8 mouse cellular contexts compared by ENCODE assay signal in genomic region chr3:87796736-87797334, GRCm38 (mm10). TPM values are rescaled to one million over a fixed set of nuclear protein-coding genes. Genes with fewer than 3 reads are reported as not detected.
DNase-seq lines count a peak whose midpoint lies in the region; ATAC-seq lines count a peak whose summit lies in the region.

Gene Insrr (plus strand): TSS chr3:87796951.

- peak within 1 kb of the TSS; percentile 34 for H3K4me3 ChIP-seq in embryonic facial prominence, embryonic 12.5 days
- H3K4me3 ChIP-seq in limb, embryonic 13.5 days: peak within 1 kb of the TSS; percentile 44
- H3K4me3 ChIP-seq in midbrain, embryonic 16.5 days (ENCODE audit: low read depth, low read length): peak within 1 kb of the TSS; percentile 34

- peak; percentile 12; the same call in 1 of the 2 replicates for ATAC-seq in embryonic facial prominence, embryonic 12.5 days (ENCODE audit: insufficient number of reproducible peaks, insufficient read depth, low FRiP score, low TSS enrichment)
- ATAC-seq in limb, embryonic 13.5 days (ENCODE audit: low FRiP score, low read depth): no peak
- no peak for ATAC-seq in midbrain, embryonic 16.5 days

- H3K4me2 ChIP-seq in embryonic facial prominence, embryonic 12.5 days (replicated peaks): peak within 1 kb of the TSS; percentile 66
- peak within 1 kb of the TSS; percentile 75 for H3K4me2 ChIP-seq in limb, embryonic 13.5 days (replicated peaks)
- peak within 1 kb of the TSS; percentile 60 for H3K4me2 ChIP-seq in midbrain, embryonic 16.5 days (ENCODE audit: low read length)

- under 1% methylated on average over 29 of the region's 29 CpGs for WGBS in embryonic facial prominence, embryonic 12.5 days
- WGBS in limb, embryonic 13.5 days: 1% methylated on average over 29 of the region's 29 CpGs
- WGBS in midbrain, embryonic 16.5 days: under 1% methylated on average over 22 of the region's 29 CpGs

- H3K9me3 ChIP-seq in embryonic facial prominence, embryonic 12.5 days: no peaks in the 10 kb centered on the region
- H3K9me3 ChIP-seq in limb, embryonic 13.5 days: no peaks in the 10 kb centered on the region
- H3K9me3 ChIP-seq in midbrain, embryonic 16.5 days (replicated peaks; ENCODE audit: control insufficient read depth, low read length, poor library complexity, severe bottlenecking): no peaks in the 10 kb centered on the region

- DNase-seq in adrenal gland, adult (ENCODE audit: inconsistent age in 2 of 2, low spot score in 1 of 2): peak; percentile 17 to 57
- no peak for DNase-seq in adrenal gland, postnatal 4 days (ENCODE audit: low spot score in 2 of 2)
- peak; percentile 43 to 49 for DNase-seq in heart, postnatal 36 days
- DNase-seq in thymus, postnatal 10 days (ENCODE audit: low spot score in 2 of 2): no peak
- no peak for DNase-seq in right cerebral cortex, postnatal 36 days (ENCODE audit: low spot score in 2 of 2)

- H3K9ac ChIP-seq in embryonic facial prominence, embryonic 12.5 days: peak within 1 kb of the TSS; percentile 49
- H3K9ac ChIP-seq in limb, embryonic 13.5 days: peak within 1 kb of the TSS; percentile 62
- H3K9ac ChIP-seq in midbrain, embryonic 16.5 days (ENCODE audit: low read depth, low read length): peak within 1 kb of the TSS; percentile 35

- no peak within 1 kb of the TSS for H3K27ac ChIP-seq in embryonic facial prominence, embryonic 12.5 days
- H3K27ac ChIP-seq in limb, embryonic 13.5 days: no peak within 1 kb of the TSS
- H3K27ac ChIP-seq in midbrain, embryonic 16.5 days (ENCODE audit: low read length): no peak within 1 kb of the TSS

- intact Hi-C loops in heart, postnatal 36 days (cut with DNase I): loop anchor here (1.0 to 5.0 kb wide), 3 partner anchors 19 to 60 kb away; no protein-coding TSS in a partner anchor

- H3K36me3 ChIP-seq in embryonic facial prominence, embryonic 12.5 days: no peaks in the 10 kb centered on the region
- no peaks in the 10 kb centered on the region for H3K36me3 ChIP-seq in limb, embryonic 13.5 days
- no peaks in the 10 kb centered on the region for H3K36me3 ChIP-seq in midbrain, embryonic 16.5 days (ENCODE audit: control insufficient read depth, insufficient read depth, low read length)

- H3K4me1 ChIP-seq in embryonic facial prominence, embryonic 12.5 days: peaks cover 28% of the 10 kb centered on the region
- peaks cover 36% of the 10 kb centered on the region for H3K4me1 ChIP-seq in limb, embryonic 13.5 days
- peaks cover 15% of the 10 kb centered on the region for H3K4me1 ChIP-seq in midbrain, embryonic 16.5 days (ENCODE audit: control insufficient read depth, insufficient read depth, low read length)

- peaks cover 99% of the 10 kb centered on the region for H3K27me3 ChIP-seq in embryonic facial prominence, embryonic 12.5 days
- peaks cover 100% of the 10 kb centered on the region for H3K27me3 ChIP-seq in limb, embryonic 13.5 days
- H3K27me3 ChIP-seq in midbrain, embryonic 16.5 days (ENCODE audit: control insufficient read depth, insufficient read depth, low read depth, low read length): peaks cover 65% of the 10 kb centered on the region

RNA-seq across cellular contexts. Expression of gene Insrr, which starts in this region (rescaled TPM):
- 1 to 10 TPM; 2.1 to 5.8 TPM for total RNA-seq in adrenal gland, postnatal 4 days (2021)
- polyA plus RNA-seq in embryonic facial prominence, embryonic 12.5 days (2016; fragmentation: Nextera tagmentation; extraction: Ambion mirVana): 1.7 and 1.9 TPM in 2 replicates
- under 1 TPM in 1 of 2 experiments, not detected in 1; 0.08 TPM for total RNA-seq in heart, postnatal 36 days (2021)
- polyA plus RNA-seq in limb, embryonic 13.5 days (2015; fragmentation: Nextera tagmentation; extraction: Ambion mirVana): 0.27 and 0.51 TPM in 2 replicates
- 0.43 and 0.86 TPM in 2 replicates for polyA plus RNA-seq in midbrain, embryonic 16.5 days (2015; fragmentation: Nextera tagmentation; extraction: Ambion mirVana)

Comparison
In these comparisons a context has a peak if more than half of its experiments do, and no peak if none do; other contexts are left out.
1. DNase-seq: peak in adrenal gland, adult (2 of 2); none in adrenal gland, postnatal 4 days (0 of 2), thymus, postnatal 10 days (0 of 2) and right cerebral cortex, postnatal 36 days (0 of 2).
2. Peak in DNase-seq in heart, postnatal 36 days; RNA of the gene not detected or under 1 TPM.
3. Peak in every context shown above with its lines, with median percentiles within 50 percentile points of each other: H3K4me2 ChIP-seq, H3K4me3 ChIP-seq and H3K9ac ChIP-seq.